Mouse (Mus musculus) myocyte (in vitro differentiated cells): ENCODE measurements around the gene Hes2.

Experiments used
- CEBPB ChIP-seq: IDR thresholded peaks from 2 replicates; pipeline ENCODE4 v1.6.1; 2011; ENCODE audit warnings: mild to moderate bottlenecking, moderate library complexity; ENCODE audit not compliant: poor library complexity, insufficient read depth, severe bottlenecking
- E2F4 ChIP-seq: IDR thresholded peaks from one replicate; pipeline ENCODE4 v1.6.1; 2011; ENCODE audit warnings: mild to moderate bottlenecking, control low read depth, moderate library complexity; ENCODE audit not compliant: insufficient read depth
- MAX ChIP-seq: IDR thresholded peaks from one replicate; pipeline ENCODE4 v1.6.1; 2011; ENCODE audit warnings: low read depth, mild to moderate bottlenecking, control low read depth
- MYOD1 ChIP-seq, 3 experiments: IDR thresholded peaks; one replicate each; pipeline ENCODE4 v1.6.1; 2011; ENCODE audit warnings: control low read depth in 2 of 3, low read depth in 2 of 3, mild to moderate bottlenecking in 2 of 3, moderate library complexity in 1 of 3; ENCODE audit not compliant: insufficient read length in 2 of 3, control insufficient read depth in 1 of 3
- MYOG ChIP-seq, 3 experiments: IDR thresholded peaks; one replicate each; pipeline ENCODE4 v1.6.1; 2011; ENCODE audit warnings: control low read depth in 2 of 3, low read depth in 2 of 3, mild to moderate bottlenecking in 2 of 3; ENCODE audit not compliant: insufficient read length in 2 of 3, control insufficient read depth in 1 of 3, insufficient read depth in 1 of 3
- POLR2A ChIP-seq: IDR thresholded peaks from one replicate; pipeline ENCODE4 v1.6.1; 2011; ENCODE audit warnings: low read depth, mild to moderate bottlenecking, control low read depth, moderate library complexity; ENCODE audit not compliant: insufficient read length
- POLR2AphosphoS2 ChIP-seq: IDR thresholded peaks from one replicate; pipeline ENCODE4 v1.6.1; 2011; ENCODE audit warnings: low read depth, control low read depth; ENCODE audit not compliant: insufficient read length
- REST ChIP-seq: IDR thresholded peaks from one replicate; pipeline ENCODE4 v1.6.1; 2011; ENCODE audit warnings: mild to moderate bottlenecking, control low read depth, moderate library complexity; ENCODE audit not compliant: insufficient read depth, insufficient read length
- SRF ChIP-seq: IDR thresholded peaks from one replicate; pipeline ENCODE4 v1.6.1; 2011; ENCODE audit warnings: low read depth; ENCODE audit not compliant: control insufficient read depth, insufficient read length
- TCF12 ChIP-seq: IDR thresholded peaks from one replicate; pipeline ENCODE4 v1.6.1; 2011; ENCODE audit warnings: mild to moderate bottlenecking, control low read depth; ENCODE audit not compliant: poor library complexity, insufficient read depth, severe bottlenecking

GRCm38 (mm10) chr4:152206199-152206598, 47.5 kb downstream of the Hes2 start:
- TF ChIP-seq TCF12 (peak; percentile 68), MYOG (IDR thresholded peaks at IDR 0.05; ENCODE audit: control insufficient read depth in 1 of 3, insufficient read depth in 1 of 3, insufficient read length in 2 of 3, low read depth in 2 of 3) (peak; percentile 72 to 97 (median 79)), REST (no peak), POLR2A (no peak), E2F4 (no peak), SRF (no peak), CEBPB (no peak), MAX (no peak), POLR2AphosphoS2 (no peak), MYOD1 (IDR thresholded peaks at IDR 0.05; ENCODE audit: control insufficient read depth in 1 of 3, insufficient read length in 2 of 3, low read depth in 2 of 3) (peak; percentile 95 to 99 (median 98))
